Mouse (Mus musculus): Measurements from ENCODE around the gene Paqr5.

DNA sequence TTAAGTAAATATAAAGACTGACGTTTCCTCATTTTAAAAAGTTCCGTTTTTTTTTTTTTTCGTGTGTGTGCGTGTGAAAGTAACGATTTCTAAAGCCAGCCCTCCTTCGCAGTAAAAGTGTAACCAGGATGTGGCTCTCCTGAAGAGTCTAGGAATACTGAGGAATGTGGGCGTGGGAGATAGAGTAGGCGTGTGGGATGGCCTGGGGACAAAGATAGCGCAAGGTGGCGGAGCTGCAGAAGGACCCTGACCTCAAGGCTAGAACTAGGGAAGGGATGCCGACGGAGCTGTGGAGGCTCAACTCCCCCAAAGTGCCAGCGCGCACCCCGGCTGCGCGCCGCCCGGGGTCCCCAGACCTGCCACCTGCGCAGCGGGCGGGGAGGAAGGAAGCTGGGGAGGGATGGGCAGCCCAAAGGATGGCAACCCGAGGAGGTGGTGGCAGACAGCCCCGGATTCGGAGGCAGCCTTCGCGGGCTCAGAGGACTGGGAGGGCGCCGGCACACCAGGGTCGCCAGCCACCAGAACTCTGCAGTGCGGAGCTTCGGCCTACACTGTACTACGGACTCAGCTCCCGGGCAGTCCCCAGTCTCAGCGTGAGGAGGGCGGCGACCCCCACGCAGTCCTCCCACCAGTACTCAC is 80.6 kb downstream of the Paqr5 start:
- TF ChIP-seq CTCF (IDR thresholded peaks at IDR 0.05; ENCODE audit: borderline replicate concordance, insufficient read depth, low read length): no peak
- TF ChIP-seq POLR2A (IDR thresholded peaks at IDR 0.05; ENCODE audit: low read depth, low read length): no peak
